Mouse (Mus musculus): ENCODE results near the gene Urod. TPM values are rescaled to one million over a fixed set of nuclear protein-coding genes. Genes with fewer than 3 reads are reported as not detected.

Gene Urod
- polyA plus RNA-seq, 1 experiment from 2014 or later, result 518 TPM

DNA sequence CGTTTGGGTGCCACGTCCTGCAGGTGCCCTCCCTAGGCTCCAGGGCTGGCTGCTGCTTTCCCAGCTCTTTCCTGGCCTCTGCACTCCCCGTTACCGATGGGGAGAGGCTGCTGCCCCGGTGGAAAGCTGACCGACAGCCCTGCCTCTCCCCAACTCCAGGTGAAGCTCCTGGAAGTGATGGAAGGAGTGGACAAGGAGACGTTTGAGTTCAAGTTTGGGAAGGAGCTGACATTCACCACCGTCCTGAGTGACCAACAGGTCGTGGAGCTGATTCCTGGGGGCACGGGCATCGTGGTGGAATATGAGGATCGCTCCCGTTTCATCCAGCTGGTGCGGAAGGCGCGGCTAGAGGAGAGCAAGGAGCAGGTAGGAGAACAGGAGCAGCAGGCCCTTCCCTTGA lies 7.7 kb upstream of the Urod start:
- H3K4me1 ChIP-seq (ENCODE audit: control insufficient read depth, low read depth, low read length), result no peaks in the 10 kb centered on the region
- ATAC-seq (ENCODE audit: low read depth), result no peak
- no peaks in the 10 kb centered on the region for H3K9me3 ChIP-seq (replicated peaks; ENCODE audit: control insufficient read depth, low read length)
- H3K27ac ChIP-seq (ENCODE audit: low read length), result no peak overlapping the region
- peaks cover 30% of the 10 kb centered on the region for H3K36me3 ChIP-seq (ENCODE audit: control insufficient read depth, insufficient read depth)
- 83% methylated on average over 16 of the region's 16 CpGs for WGBS (ENCODE audit: insufficient replicate concordance)
- H3K27me3 ChIP-seq (ENCODE audit: control insufficient read depth, insufficient read depth, low read depth, low read length), result no peaks in the 10 kb centered on the region
- no peak overlapping the region for H3K4me3 ChIP-seq (ENCODE audit: low read depth, low read length)
- no peak overlapping the region for H3K4me2 ChIP-seq (ENCODE audit: low read depth, low read length)
- H3K9ac ChIP-seq (ENCODE audit: low read depth, low read length), result no peak overlapping the region

GRCm38 (mm10) chr4:116999513-117000154 lies 5.4 kb upstream of the Urod start:
- peaks cover 30% of the 10 kb centered on the region for H3K36me3 ChIP-seq (ENCODE audit: control insufficient read depth, insufficient read depth)
- no peak for ATAC-seq (ENCODE audit: low read depth)
- H3K4me2 ChIP-seq (ENCODE audit: low read depth, low read length), result no peak overlapping the region
- H3K4me3 ChIP-seq (ENCODE audit: low read depth, low read length), result no peak overlapping the region
- H3K27me3 ChIP-seq (ENCODE audit: control insufficient read depth, insufficient read depth, low read depth, low read length), result no peaks in the 10 kb centered on the region
- WGBS (ENCODE audit: insufficient replicate concordance), result 91% methylated on average over 17 of the region's 17 CpGs
- H3K9ac ChIP-seq (ENCODE audit: low read depth, low read length), result no peak overlapping the region
- no peak overlapping the region for H3K27ac ChIP-seq (ENCODE audit: low read length)
- H3K9me3 ChIP-seq (replicated peaks; ENCODE audit: control insufficient read depth, low read length), result no peaks in the 10 kb centered on the region
- peaks cover 15% of the 10 kb centered on the region for H3K4me1 ChIP-seq (ENCODE audit: control insufficient read depth, low read depth, low read length)

DNA sequence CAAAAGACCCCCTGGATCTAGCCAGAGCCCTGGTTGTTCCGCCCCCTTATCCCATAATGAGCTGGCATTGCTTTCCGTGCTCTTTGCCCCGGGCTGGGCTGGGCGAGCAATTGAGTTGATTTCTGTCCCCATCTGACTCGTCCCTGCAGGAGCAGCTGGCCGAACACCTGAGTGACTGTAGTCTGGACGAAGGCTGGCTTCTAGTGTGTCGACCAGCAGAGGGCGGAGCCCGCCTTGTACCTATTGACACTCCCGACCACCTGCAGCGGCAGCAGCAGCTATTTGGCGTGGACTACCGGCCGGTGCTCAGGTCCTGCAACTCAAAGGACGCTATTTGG lies 1.6 kb upstream of the Urod start:
- H3K9me3 ChIP-seq (replicated peaks; ENCODE audit: control insufficient read depth, low read length), result no peaks in the 10 kb centered on the region
- H3K4me1 ChIP-seq (ENCODE audit: control insufficient read depth, low read depth, low read length), result peaks cover 33% of the 10 kb centered on the region
- peak overlapping the region; percentile 86 for H3K27ac ChIP-seq (ENCODE audit: low read length)
- ATAC-seq (ENCODE audit: low read depth), result no peak
- peak overlapping the region; percentile 95 for H3K4me3 ChIP-seq (ENCODE audit: low read depth, low read length)
- 1% methylated on average over 16 of the region's 16 CpGs for WGBS (ENCODE audit: insufficient replicate concordance)
- no peaks in the 10 kb centered on the region for H3K27me3 ChIP-seq (ENCODE audit: control insufficient read depth, insufficient read depth, low read depth, low read length)
- peak overlapping the region; percentile 92 for H3K4me2 ChIP-seq (ENCODE audit: low read depth, low read length)
- peak overlapping the region; percentile 96 for H3K9ac ChIP-seq (ENCODE audit: low read depth, low read length)
- H3K36me3 ChIP-seq (ENCODE audit: control insufficient read depth, insufficient read depth), result peaks cover 35% of the 10 kb centered on the region

- H3K27ac ChIP-seq (ENCODE audit: low read length), result peak within 1 kb of the TSS; percentile 97
- peaks cover 40% of the 10 kb centered on the region for H3K36me3 ChIP-seq (ENCODE audit: control insufficient read depth, insufficient read depth)
- peak within 1 kb of the TSS; percentile 96 for H3K9ac ChIP-seq (ENCODE audit: low read depth, low read length)
- H3K4me2 ChIP-seq (ENCODE audit: low read depth, low read length), result peak within 1 kb of the TSS; percentile 92
- peak; percentile 63 for ATAC-seq (ENCODE audit: low read depth)
- no peaks in the 10 kb centered on the region for H3K27me3 ChIP-seq (ENCODE audit: control insufficient read depth, insufficient read depth, low read depth, low read length)
- no peaks in the 10 kb centered on the region for H3K9me3 ChIP-seq (replicated peaks; ENCODE audit: control insufficient read depth, low read length)
- under 1% methylated on average over 57 of the region's 58 CpGs for WGBS (ENCODE audit: insufficient replicate concordance)
- H3K4me3 ChIP-seq (ENCODE audit: low read depth, low read length), result peak within 1 kb of the TSS; percentile 95
- peaks cover 33% of the 10 kb centered on the region for H3K4me1 ChIP-seq (ENCODE audit: control insufficient read depth, low read depth, low read length)
Measured at GRCm38 (mm10) chr4:116995131-116995797, 1.1 kb upstream of the Urod start, which contains the start of gene Hectd3. Gene Hectd3 (plus strand): TSS chr4:116995317.

GRCm38 (mm10) chr4:116991366-116991765 lies 2.8 kb downstream of the Urod start:
- WGBS (ENCODE audit: insufficient replicate concordance), result 13% methylated on average over 7 of the region's 7 CpGs
- Histone ChIP-seq H3K4me2 (ENCODE audit: low read depth, low read length) (peak overlapping the region; percentile 71), H3K36me3 (ENCODE audit: control insufficient read depth, insufficient read depth) (peaks cover 31% of the 10 kb centered on the region), H3K27ac (ENCODE audit: low read length) (no peak overlapping the region), H3K27me3 (ENCODE audit: control insufficient read depth, insufficient read depth, low read depth, low read length) (no peaks in the 10 kb centered on the region), H3K9ac (ENCODE audit: low read depth, low read length) (peak overlapping the region; percentile 14; the same call in 1 of the 2 replicates), H3K9me3 (replicated peaks; ENCODE audit: control insufficient read depth, low read length) (no peaks in the 10 kb centered on the region), H3K4me1 (ENCODE audit: control insufficient read depth, low read depth, low read length) (peaks cover 31% of the 10 kb centered on the region), H3K4me3 (ENCODE audit: low read depth, low read length) (peak overlapping the region; percentile 95)
- ATAC-seq (ENCODE audit: low read depth), result no peak

DNA sequence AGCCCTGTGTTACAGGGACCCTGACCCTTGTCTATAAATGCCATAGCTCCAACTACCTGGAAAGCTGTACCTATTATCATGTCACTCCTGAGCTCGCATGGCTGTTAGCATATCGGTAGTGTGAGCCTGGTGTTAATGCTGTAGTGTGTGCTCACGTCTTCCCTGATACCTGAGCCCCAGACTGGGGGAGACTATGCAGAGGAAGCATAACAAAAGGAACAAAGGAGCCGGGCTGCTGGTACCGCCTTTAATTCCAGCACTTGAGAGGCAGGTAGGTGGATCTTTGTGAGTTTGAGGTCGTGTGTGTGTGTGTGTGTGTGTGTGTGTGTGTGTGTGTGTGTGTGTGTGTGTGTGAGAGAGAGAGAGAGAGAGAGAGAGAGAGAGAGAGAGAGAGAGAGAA lies 4.5 kb downstream of the Urod start:
- no peaks in the 10 kb centered on the region for H3K27me3 ChIP-seq (ENCODE audit: control insufficient read depth, insufficient read depth, low read depth, low read length)
- ATAC-seq (ENCODE audit: low read depth), result no peak
- H3K27ac ChIP-seq (ENCODE audit: low read length), result no peak overlapping the region
- 83% methylated on average over 6 of the region's 6 CpGs for WGBS (ENCODE audit: insufficient replicate concordance)
- no peak overlapping the region for H3K9ac ChIP-seq (ENCODE audit: low read depth, low read length)
- H3K4me3 ChIP-seq (ENCODE audit: low read depth, low read length), result no peak overlapping the region
- H3K4me2 ChIP-seq (ENCODE audit: low read depth, low read length), result no peak overlapping the region
- H3K36me3 ChIP-seq (ENCODE audit: control insufficient read depth, insufficient read depth), result peaks cover 31% of the 10 kb centered on the region
- H3K4me1 ChIP-seq (ENCODE audit: control insufficient read depth, low read depth, low read length), result peaks cover 21% of the 10 kb centered on the region
- H3K9me3 ChIP-seq (replicated peaks; ENCODE audit: control insufficient read depth, low read length), result no peaks in the 10 kb centered on the region

DNA sequence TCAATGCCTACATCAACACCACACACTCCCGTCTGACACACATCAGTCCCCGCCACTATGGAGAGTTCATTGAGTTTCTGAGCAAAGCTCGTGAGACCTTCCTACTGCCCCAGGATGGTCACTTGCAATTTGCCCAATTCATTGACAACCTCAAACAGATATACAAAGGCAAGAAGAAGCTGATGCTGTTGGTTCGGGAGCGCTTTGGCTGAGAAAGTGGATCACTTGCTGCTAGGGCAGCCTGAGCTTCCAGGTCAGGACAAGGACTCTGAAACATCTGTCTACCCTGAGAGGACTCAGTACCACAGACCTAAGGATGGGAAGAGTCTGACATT lies 7.1 kb downstream of the Urod start:
- WGBS (ENCODE audit: insufficient replicate concordance), result 69% methylated on average over 5 of the region's 5 CpGs
- no peak for ATAC-seq (ENCODE audit: low read depth)
- Histone ChIP-seq H3K9ac (ENCODE audit: low read depth, low read length) (no peak overlapping the region), H3K9me3 (replicated peaks; ENCODE audit: control insufficient read depth, low read length) (no peaks in the 10 kb centered on the region), H3K4me3 (ENCODE audit: low read depth, low read length) (no peak overlapping the region), H3K36me3 (ENCODE audit: control insufficient read depth, insufficient read depth) (peaks cover 22% of the 10 kb centered on the region), H3K27ac (ENCODE audit: low read length) (no peak overlapping the region), H3K4me2 (ENCODE audit: low read depth, low read length) (no peak overlapping the region), H3K27me3 (ENCODE audit: control insufficient read depth, insufficient read depth, low read depth, low read length) (no peaks in the 10 kb centered on the region), H3K4me1 (ENCODE audit: control insufficient read depth, low read depth, low read length) (peaks cover 10% of the 10 kb centered on the region)

- Histone ChIP-seq H3K4me2 (ENCODE audit: low read depth, low read length) (no peak overlapping the region), H3K4me1 (ENCODE audit: control insufficient read depth, low read depth, low read length) (peaks cover 7% of the 10 kb centered on the region), H3K27ac (ENCODE audit: low read length) (no peak overlapping the region), H3K36me3 (ENCODE audit: control insufficient read depth, insufficient read depth) (peaks cover 20% of the 10 kb centered on the region), H3K9me3 (replicated peaks; ENCODE audit: control insufficient read depth, low read length) (no peaks in the 10 kb centered on the region), H3K9ac (ENCODE audit: low read depth, low read length) (no peak overlapping the region), H3K27me3 (ENCODE audit: control insufficient read depth, insufficient read depth, low read depth, low read length) (no peaks in the 10 kb centered on the region), H3K4me3 (ENCODE audit: low read depth, low read length) (no peak overlapping the region)
- ATAC-seq (ENCODE audit: low read depth), result peak; percentile 74
- WGBS (ENCODE audit: insufficient replicate concordance), result 55% methylated on average over 17 of the region's 17 CpGs
Measured at GRCm38 (mm10) chr4:116986400-116987121, 7.7 kb downstream of the Urod start.

DNA sequence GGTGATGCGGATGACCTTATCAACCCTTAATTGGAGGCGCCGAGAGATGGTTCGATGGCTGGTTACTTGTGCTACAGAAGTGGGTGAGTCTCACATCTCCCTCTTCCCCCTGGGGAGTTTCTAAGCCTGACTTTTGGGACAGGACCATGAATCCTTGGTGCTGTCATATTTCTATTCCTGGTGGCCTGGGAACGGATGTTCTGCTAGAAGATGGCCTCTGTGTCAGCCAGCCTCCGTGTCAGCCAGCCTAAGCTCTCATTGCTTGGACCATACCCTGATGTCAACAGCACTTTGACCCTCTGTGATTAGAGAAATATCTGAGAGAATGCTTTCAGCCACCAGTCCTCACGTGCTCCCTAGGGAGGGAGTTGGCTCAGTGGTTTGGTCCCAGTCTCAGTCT lies 8.5 kb downstream of the Urod start:
- peaks cover 2% of the 10 kb centered on the region; the same call in 1 of the 2 replicates for H3K4me1 ChIP-seq (ENCODE audit: control insufficient read depth, low read depth, low read length)
- no peaks in the 10 kb centered on the region for H3K9me3 ChIP-seq (replicated peaks; ENCODE audit: control insufficient read depth, low read length)
- H3K27me3 ChIP-seq (ENCODE audit: control insufficient read depth, insufficient read depth, low read depth, low read length), result no peaks in the 10 kb centered on the region
- WGBS (ENCODE audit: insufficient replicate concordance), result 84% methylated on average over 7 of the region's 7 CpGs
- no peak overlapping the region for H3K9ac ChIP-seq (ENCODE audit: low read depth, low read length)
- H3K36me3 ChIP-seq (ENCODE audit: control insufficient read depth, insufficient read depth), result peaks cover 12% of the 10 kb centered on the region
- no peak for ATAC-seq (ENCODE audit: low read depth)
- no peak overlapping the region for H3K4me2 ChIP-seq (ENCODE audit: low read depth, low read length)
- H3K4me3 ChIP-seq (ENCODE audit: low read depth, low read length), result no peak overlapping the region
- no peak overlapping the region for H3K27ac ChIP-seq (ENCODE audit: low read length)

Data from liver, embryonic 16.5 days (tissue).